Mouse (Mus musculus): ENCODE measurements around the gene Rras2.

GRCm38 (mm10) chr7:114129281-114129680 lies 11.7 kb upstream of the Rras2 start:
- no peak for TF ChIP-seq POLR2A (IDR thresholded peaks at IDR 0.05; ENCODE audit: extremely low read depth, insufficient read depth, low read length)
- TF ChIP-seq CTCF (IDR thresholded peaks at IDR 0.05; ENCODE audit: low read depth, low read length): no peak

All from liver, adult 2 months (tissue).